Mouse (Mus musculus) kidney, postnatal 14 days (tissue): ENCODE measurements around the gene Med24.

Source experiments
- DNase-seq: peaks from one replicate; pipeline ENCODE4 v3.0.0; 2022; ENCODE audit warnings: mixed read lengths

The Med24 gene

DNA sequence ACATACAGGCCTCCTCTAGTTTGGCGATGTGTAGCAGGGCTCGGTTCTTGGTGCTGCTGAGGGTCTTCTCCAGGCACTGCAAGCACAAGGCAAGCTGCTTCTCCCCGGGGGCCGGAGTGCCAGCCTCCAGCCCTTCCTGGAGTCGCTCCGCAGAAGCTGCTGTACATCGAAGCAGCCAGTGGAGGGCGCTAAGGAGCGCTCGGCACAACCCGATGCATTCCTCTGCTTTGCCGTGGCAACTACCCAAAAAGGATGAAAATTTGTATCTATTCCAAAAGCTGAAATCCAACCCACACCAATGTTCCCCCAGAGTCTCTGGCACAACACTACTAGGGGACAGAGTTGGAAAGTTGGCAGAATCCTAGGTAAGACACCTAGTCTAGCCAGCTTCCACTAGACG is 11.3 kb downstream of the Med24 start:
- DNase-seq = peak; percentile 77

DNA sequence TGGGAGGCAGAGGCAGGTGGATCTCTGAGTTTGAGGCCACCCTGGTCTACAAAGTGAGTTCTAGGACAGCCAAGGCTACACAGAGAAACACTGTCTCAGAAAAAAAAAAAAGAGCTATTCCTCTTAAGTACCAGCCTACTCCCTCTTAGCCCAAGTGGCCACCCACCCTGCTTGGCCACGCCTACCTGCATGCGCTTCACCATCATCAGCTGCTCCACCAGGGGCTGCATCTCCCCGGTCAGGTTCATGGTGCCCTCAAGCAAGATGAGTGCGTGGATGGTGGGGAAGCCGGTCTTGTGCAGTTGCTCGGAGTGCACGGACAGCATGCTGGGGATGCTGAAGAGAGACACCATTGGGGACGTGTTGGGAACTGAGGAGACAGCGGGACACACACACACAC is 13.3 kb downstream of the Med24 start:
- no peak for DNase-seq

DNA sequence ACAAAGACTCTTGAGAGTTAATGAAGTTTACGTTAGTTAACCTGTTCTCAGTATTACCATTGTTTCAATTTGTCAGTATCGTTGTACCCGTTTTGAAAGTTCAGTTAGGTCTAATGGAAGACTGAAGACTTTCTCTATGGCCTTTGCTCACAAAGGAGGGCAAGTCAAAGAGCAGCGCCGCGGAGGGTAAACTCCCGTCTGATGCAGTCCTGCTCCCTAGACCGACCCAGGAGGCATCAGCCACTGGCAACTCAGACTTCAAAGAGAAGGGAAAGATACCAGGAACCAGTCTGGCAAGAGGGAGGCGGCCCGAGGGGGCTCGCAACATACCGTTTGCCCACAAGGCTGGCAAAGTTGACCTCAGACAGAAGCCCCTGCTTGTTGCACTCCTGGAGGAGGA is 15.5 kb downstream of the Med24 start:
- no peak for DNase-seq

DNA sequence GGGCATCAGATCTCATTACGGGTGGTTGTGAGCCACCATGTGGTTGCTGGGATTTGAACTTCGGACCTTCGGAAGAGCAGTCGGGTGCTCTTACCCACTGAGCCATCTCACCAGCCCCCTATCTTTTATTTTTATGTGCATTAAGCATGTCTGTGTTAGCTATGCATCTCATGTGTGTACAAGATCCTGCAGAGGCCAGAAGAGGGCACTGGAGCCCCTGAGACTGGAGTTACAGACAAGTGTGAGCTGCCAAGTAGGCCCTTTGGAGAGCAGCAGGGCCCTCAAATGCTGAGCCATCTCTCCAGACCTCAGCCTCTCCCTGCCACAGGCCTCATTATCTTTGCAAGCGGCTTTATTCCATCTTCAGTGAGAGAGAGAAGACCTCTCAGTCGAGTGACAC is 17.2 kb downstream of the Med24 start:
- DNase-seq = peak; percentile 57

DNA sequence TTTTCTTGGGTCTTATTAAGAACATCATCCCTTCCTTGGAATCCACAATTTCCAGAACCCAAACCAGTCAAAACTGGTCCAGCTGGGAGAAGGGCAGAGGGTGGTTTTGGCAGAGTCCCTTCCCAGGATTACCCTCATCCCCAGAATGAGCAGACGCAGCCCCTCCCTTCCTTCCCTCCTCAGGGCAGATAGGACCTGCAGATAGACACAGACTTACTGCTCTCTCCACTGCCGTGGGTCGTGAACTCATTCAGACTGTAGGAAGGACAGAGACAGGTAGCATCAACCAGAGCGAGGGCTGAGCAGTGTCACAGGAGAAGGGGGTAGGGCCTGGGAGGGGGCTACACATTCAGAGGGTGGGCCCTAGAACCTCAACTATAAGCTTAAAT is 18.2 kb downstream of the Med24 start:
- no peak for DNase-seq

DNA sequence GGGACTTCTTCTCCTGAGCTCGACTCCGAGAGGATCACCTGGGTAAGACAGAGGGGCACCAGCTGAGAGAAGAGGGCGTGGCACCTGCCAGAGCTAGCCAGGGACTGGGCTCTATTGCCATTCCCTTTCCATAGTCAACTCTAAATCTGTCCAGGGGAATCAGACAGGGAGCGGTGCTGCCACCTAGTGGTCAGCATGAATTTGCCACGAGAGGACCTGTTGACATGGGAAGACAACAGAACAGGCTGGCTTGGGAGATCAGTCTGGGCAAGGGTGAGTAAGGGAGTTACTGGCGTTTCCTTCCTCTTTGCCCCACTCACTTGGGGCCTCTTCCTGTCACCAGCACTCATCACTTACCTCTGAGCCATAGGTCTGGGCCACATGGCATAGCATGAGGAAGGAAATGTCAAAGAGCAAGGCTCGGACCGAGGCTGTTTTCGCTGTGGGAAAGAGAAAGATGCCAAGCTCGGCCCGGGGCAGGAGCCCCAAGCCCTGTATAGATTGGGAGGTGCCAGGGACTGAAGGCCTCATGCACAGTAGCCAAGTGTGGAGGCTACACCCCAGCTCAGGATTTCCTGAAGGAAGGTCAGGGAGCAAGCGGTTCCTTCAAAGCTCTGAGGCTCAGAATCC is 18.7 kb downstream of the Med24 start:
- peak; percentile 89 for DNase-seq

DNA sequence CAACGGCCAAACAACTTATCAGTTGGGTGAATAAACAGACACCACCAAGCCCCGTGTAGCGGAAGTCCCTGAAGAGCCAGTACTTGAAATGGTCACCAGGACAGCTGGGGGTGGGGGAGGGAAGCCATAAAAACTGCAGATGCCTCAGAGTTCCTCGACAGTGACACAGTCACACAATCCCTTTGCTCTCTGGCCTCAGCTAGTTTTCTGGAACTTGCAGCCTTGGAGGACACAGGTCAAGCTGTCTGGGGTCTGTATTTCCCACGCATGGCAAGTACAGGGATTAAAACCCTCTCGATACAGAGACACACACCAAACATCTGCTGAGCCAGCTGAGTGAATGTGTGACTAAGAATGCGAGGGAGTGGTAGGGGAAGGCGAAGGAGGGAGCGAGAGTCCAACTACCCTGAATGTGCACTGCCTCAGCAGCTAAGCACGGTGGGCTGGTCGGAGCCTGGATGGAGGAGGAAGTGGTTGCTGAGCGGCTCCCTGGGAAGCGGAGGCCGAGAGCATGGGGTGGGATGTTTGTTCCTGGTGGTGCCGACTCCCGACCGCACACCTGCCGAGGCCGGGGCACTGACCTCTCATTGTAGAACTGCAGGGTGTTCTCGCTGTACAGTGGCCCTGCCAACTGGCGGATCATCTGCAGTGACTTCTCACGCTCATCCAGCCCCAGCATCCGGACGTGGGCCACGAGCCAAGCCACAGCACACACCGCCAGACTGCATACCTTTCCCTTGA is 20.1 kb downstream of the Med24 start:
- DNase-seq = peak; percentile 80

DNA sequence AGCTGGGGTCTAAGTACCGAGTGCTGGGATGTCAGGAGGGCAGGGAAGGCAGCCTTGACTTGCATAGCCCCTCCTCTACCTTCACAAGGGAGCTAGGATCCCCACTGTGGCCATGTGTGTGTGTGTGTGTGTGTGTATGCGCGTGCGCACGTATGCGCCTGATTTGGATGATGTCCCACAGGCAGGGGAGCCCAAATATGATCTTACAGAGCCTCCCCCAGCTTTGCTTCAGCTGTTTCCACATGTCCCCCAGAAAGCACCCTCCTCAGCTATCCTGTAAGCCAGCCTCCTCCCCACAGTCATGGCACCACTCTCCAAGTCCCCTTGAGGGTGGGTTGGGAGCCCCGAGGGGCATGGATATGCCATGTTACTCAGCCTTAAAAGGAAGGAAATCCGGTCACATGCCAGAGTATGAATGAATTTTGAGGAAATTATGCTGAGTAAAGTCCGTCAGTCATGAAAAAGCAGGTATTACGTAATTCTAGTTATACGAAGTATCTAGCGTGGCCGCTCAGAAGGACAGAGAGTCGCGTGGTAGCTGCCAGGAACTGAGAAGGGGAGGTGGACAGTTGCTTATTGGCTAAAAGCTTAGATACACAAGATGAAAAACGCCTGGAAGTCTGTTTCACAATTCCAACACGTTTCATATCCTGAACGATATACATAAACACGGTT is 20.8 kb downstream of the Med24 start:
- peak; percentile 51 for DNase-seq

DNA sequence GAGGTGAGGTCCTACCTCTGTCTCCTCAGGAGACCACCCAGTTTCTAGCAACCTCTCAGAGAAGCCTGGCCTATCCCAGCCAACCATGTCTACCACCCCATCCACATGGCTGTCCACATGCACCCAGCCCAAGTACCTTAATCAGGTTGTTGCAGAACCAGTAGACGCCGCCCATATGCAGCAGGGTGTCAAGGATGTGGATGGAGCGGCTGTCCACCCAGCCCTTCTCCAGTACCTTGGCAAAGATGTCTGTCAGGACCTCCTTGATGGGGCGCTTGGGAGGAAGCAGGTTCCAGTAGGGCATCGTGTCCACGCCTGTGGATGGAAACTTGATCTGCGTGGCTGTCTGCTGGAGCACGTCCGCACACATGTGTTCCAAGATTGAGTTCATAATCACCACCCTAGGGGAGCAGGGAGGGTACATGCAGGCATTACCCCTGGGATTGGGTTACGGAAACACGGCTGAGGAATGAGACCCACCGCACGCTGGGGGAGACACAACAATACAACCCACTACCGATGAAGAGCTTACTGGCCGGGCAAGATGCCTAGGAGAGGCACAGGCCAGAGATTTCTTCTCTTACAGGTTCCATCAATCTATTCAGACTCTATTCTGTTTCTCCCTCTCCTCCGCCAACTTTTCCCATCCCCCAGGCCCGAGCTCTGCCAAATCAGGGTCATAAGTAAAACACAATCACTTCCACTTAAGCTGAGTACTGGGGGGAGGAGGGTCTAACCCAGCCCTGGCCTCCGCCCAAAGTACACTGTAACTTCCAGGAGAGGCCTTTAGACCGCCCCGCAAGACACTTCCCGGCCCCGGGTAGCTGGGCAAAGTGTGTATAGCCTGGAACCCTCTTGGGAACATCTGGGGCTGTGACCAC is 21.6 kb downstream of the Med24 start:
- DNase-seq = peak; percentile 85

DNA sequence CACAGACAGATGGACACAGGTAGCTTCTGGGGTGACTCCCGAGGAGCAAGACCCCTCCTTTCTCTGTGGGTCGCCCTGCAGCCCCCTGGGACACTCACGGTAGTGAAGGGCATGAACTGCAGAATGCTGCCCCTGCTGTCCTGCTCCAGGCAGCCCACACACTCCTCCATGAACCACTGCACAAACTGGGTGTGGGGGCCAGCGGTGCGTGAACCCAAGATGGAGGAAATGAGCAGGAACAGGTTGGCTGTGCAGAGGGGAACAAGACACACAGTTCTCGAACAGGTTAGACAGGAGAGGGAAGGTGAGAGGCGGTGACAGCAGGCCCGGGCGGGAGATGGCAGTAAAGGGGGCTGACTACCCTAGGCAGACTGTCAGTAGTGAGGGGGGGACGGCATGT is 24.2 kb downstream of the Med24 start:
- no peak for DNase-seq

DNA sequence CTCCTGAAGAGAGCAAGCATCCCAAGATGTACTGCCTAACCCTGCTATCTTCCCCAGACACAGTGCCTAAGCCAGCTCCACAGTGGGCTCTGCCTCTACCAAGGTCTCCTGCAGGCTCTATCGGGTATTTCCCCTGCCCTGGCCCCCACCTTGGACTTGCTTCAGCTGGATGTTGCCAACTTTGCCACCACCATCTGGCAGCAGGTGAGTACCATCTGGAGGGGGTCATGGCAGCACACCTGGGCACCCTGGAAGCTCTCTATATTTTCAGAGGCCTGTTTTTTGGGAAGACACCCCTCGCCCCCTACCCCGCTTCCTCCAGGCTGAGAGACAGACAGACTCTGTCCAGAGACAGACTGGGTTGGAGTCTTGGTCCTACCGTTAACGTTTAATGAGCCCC is 26.9 kb downstream of the Med24 start:
- DNase-seq = no peak

DNA sequence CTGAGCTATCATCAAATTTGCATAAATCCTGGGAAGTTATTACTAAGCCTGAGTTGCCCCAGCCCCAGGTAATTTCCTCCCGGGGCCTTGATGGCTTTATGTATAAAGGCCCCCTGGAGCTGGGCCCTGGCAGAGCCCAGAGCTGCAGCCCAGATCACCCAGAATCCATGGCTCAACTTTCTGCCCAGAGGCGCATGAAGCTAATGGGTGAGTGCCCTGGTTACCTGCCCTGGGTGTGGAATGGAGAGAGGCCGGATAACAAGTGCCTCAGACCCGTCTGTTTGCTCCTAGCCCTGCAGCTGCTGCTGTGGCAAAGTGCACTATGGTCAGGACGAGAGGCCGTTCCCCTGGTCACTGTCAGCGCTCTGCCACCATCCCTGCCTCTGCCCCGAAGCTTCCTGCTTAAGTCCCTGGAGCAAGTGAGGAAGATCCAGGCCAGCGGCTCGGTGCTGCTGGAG is 28.0 kb downstream of the Med24 start, which contains the start of gene Csf3:
Gene Csf3 (plus strand): TSS at position 51 of the 458 bp plus-strand sequence.
- DNase-seq = no peak

DNA sequence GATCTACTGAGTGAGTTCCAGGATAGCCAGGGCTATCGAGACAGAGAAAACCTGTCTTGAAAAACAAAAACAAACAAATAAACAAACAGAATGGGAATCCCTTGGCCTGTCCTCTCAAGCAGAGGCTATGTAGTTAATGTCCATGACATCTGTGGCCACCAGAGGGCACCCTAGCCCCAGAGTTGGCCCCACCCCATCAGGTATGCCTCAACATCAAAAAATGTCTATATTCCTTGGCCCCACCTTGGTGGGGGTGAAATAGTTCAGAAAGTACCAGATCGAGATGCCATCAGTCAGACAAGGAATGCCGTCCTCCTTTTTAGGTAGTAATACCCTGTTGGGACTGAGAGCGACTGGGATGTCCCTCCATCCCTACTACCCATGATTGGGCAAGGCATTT is 29.3 kb downstream of the Med24 start:
- DNase-seq = peak; percentile 84

DNA sequence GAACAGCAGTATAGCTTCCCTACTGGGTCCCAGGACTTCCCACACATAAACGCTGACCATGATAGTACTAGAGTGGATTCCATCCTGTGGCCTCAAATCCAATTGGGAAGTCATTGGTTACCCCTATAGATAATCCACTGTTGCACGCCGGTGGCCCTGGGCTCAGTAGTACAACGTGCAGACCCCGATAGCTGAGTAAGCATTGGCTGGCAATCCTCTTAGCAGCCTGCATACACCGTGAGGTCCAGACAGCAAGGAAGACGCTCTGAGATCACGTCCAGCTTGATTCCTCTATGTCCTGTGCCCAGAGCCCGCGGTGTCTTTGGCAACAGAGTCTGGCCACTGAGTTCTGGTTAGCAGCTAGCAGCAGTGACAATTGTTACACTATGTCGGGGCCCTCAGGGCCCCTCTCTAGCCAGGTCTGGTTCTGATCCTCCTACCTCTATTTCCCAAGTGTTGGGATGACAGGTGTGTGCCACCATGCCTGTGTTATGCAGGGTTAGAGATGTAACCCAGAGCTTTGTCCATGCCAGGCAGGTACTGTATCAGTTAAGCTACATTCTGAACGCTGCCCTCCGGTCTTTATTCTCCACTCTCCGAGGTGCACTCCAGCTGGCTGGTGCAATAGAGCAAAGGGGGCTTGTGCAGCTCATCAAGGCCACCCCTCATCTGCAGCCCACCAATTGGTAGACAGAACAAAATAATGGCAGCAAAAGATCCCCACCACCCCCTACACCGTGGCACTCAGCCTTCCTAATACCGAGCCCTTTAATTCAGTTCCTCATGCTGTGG is 30.2 kb downstream of the Med24 start:
- DNase-seq = no peak

DNA sequence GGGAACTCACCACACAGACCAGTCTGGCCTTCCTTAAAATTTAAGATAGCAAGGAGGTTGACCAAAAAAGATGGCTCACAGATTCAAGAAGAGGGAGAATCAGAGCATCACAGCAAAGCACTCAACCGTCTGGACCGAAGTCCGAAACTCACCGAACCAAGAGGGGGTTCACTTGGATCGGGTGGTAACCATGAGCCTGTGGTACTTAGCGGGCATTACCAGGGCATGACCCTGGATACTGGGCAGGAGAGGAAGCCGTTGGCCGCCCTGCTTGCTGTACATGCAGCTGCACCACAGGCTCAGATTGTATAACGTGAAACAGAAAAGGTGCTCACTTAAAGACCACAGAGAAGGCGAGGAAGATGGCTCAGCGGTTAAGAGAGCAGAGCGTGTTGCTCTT is 32.0 kb downstream of the Med24 start:
- DNase-seq = no peak

DNA sequence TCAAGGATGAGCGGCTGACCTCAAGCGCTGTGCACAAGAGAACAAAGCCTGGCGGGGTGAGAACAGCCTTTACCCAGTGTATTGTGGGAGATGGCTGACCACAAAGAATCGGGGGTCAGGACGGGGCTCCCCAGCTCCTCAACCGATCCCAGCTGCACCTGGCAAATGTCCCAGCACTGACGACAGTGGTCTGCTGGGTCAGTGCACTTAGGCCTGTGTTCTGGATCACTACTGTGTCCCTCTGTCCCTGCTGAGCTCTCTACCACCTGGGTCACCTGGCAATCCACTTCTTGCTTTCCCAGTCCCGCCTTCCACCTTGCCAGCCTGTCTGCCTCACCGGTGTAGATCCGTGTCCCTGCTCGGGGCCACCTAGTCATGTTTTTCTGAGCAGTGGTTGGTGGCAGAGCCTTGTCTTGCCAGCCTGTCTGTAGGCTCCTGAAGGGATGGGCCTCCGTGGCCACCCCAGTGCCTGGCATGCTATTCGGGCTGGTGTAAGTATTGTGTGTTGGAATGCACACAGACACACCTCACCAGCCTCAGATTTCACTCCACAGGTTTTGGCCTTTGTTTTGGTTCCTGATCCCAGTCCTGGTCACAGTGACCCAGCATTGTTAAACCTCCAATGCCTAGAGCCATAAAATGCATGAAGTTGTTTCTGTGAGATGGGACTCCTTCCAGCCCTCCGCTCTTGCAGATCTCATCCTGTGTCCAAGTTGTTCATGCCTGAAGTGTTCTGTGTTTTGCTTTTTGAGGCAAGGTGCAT is 32.6 kb downstream of the Med24 start:
- no peak for DNase-seq

DNA sequence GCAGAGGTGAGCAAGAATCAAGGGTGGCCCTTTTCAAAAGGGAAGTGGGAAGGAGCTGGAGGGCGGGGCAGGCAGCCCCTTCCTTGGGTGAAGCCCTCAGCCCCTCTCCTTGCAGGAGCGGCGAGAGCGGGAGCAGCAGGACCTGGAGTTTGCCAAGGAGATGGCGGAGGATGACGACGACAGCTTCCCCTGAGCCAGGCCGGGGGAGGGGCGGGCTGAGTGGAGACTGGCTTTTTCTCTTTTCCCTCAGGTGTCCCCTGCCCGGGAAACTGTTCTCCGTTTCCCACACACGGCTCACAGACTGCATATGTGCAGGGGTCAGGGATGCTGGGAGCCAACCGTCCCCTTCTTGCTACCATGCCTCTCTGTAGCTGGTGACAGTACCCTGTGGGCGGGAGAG is 33.8 kb downstream of the Med24 start:
- no peak for DNase-seq

DNA sequence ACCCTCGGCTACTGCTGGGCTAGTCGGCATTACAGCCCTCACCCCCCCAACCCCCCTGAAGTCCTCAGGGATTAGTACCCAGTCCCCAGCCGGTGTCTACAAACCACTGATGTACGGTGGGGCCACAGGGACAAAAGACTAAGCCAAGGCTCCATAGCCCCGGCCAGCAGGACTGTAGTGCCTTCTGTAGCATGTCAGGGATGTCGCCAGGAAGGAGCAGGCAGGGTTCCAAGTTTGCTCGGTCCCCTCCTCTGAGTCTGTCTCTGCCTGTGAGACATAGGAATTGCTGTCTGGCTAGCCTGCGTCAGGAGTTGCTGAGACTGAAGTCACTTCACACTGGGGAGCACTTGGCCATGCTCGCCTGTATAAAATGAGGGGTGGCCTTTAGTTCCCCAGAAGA is 34.9 kb downstream of the Med24 start:
- DNase-seq = no peak

DNA sequence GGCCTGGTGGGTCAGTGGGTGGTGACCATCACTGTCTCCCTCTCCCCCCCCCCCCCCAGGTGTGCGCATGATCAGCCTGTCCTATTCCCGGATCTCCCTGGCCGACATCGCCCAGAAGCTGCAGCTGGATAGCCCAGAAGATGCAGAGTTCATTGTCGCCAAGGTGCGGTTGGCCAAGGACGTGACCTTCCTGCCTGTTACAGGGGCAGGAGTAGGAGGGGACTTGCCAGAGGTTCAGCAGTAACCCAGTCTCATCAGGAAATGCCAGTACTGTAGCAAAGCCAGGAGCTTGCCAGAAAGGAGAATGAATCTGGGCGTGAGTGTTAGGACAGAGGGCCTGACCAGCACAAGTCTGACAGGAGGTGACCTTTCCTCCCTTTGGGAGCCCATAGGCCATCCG is 35.5 kb downstream of the Med24 start:
- no peak for DNase-seq

DNA sequence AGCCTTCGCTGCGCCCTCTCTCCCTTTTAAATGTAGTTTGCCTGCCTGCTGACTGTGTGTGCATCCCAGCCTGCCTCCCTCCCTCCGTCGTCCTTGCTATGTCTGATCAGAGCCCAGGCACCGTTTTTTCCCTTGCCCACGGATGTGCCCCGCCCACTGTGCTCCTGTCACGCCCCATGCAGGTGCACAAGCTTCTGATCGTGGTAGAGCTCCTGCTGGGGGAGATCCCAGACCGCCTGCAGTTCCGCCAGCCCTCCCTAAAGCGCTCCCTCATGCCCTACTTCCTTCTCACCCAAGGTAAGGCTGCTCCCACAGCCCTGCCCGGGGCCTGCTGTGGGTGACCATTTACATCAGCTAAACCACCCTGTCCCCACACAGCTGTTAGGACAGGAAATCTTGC is 36.0 kb downstream of the Med24 start:
- DNase-seq = no peak

DNA sequence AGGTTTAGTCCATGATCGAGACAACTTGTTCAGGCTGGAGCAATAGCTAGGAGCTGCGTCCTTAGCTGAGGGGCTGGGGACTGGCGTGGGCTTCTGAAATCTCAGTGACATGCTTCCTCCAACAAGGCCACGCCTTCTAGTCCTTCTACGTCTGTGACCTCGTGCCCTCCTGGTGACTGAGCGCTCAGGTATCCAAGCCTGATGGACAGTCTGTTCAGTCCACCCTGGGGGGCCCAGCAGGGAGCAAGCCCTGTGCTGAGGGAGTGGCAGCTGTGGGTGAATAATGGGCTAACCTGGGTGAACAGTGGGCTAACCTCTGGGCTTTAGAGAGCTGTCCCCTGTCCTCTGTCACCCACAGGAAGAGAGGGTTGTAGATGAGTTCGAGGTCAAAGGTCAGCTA is 41.2 kb downstream of the Med24 start:
- no peak for DNase-seq
